In the genomic region with DNA sequence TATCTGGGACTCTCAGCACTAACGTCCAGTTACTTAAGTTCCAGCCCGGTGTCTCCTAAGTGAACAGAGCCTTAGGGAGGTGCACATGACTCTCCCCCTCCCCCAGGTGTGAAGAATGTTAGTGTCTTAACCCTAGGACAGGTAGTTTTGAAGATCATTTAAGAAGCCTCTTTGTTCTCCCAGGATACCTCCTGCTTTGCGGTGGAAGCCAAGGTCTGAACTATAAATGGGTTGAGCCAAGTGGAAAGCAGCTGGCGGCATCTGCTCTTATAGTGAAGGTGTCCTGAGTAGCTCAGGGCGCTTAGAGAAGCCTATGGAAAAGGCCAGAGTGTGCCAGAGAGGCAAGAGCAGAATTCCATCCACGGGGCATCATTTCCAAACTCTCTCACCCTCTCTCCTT, we compare ENCODE assay signal across 10 mouse cellular contexts. TPM values are rescaled to one million over a fixed set of nuclear protein-coding genes. Genes with fewer than 3 reads are reported as not detected.
DNase-seq lines count a peak whose midpoint lies in the region; ATAC-seq and TF ChIP-seq lines count a peak whose summit lies in the region.
"Had no signal": no experiment of that assay in that cellular context is flagged by ENCODE, and none has a peak within 500 bp of the region (broad histone marks: within the 10 kb centered on the region; RNA-seq: fewer than 3 reads in every experiment).

No protein-coding gene starts in this region.

- H3K4me1 ChIP-seq in hindbrain, embryonic 11.5 days (replicated peaks; ENCODE audit: control insufficient read depth, insufficient read depth, low read length) = peaks cover 17% of the 10 kb centered on the region
- 0 out of 2 replicates have a peak, but pooled peaks cover 23% of the 10 kb centered on the region for H3K4me1 ChIP-seq in hindbrain, embryonic 14.5 days (replicated peaks; ENCODE audit: control insufficient read depth, insufficient read depth, low read length)
- peaks cover 20 to 31% of the 10 kb centered on the region in 2 experiments for H3K4me1 ChIP-seq in ES-E14 (ENCODE audit: control insufficient read depth in 2 of 2, insufficient read depth in 2 of 2, low read length in 2 of 2, poor library complexity in 1 of 2)
- H3K4me1 ChIP-seq in embryonic facial prominence, embryonic 14.5 days (ENCODE audit: control insufficient read depth, insufficient read depth, low read length) = peaks cover 22% of the 10 kb centered on the region
- peaks cover 39% of the 10 kb centered on the region for H3K4me1 ChIP-seq in liver, embryonic 15.5 days (replicated peaks)

- in situ Hi-C loops in ES-E14 (cut with MboI; ENCODE audit: low sequenced_read_pairs in 2 of 2, unreplicated experiment in 2 of 2) = no loop called here

- H3K9me3 ChIP-seq in hindbrain, embryonic 11.5 days (ENCODE audit: control insufficient read depth, low read length) = no peaks in the 10 kb centered on the region
- H3K9me3 ChIP-seq in hindbrain, embryonic 14.5 days (ENCODE audit: control insufficient read depth, low read length) = no peaks in the 10 kb centered on the region
- H3K9me3 ChIP-seq in ES-E14 (ENCODE audit: control insufficient read depth, insufficient read depth, low read depth, low read length) = no peaks in the 10 kb centered on the region
- H3K9me3 ChIP-seq in embryonic facial prominence, embryonic 14.5 days (ENCODE audit: control insufficient read depth, low read length) = no peaks in the 10 kb centered on the region
- no peaks in the 10 kb centered on the region for H3K9me3 ChIP-seq in liver, embryonic 15.5 days (replicated peaks)

- no peak overlapping the region for H3K4me3 ChIP-seq in hindbrain, embryonic 11.5 days (ENCODE audit: low read depth, low read length)
- no peak overlapping the region for H3K4me3 ChIP-seq in hindbrain, embryonic 14.5 days (replicated peaks; ENCODE audit: low read length)
- H3K4me3 ChIP-seq in ES-E14 (ENCODE audit: insufficient read depth in 1 of 2, low read depth in 1 of 2, low read length in 2 of 2, poor library complexity in 1 of 2, severe bottlenecking in 1 of 2) = peak overlapping the region; percentile 36 to 43
- no peak overlapping the region for H3K4me3 ChIP-seq in embryonic facial prominence, embryonic 14.5 days (ENCODE audit: low read depth, low read length)
- 0 out of 2 replicates have a peak overlapping the region, but pooled peaks have one; percentile 6 for H3K4me3 ChIP-seq in liver, embryonic 15.5 days (replicated peaks)

- H3K27me3 ChIP-seq in hindbrain, embryonic 11.5 days (ENCODE audit: control insufficient read depth, insufficient read depth, low read length) = no peaks in the 10 kb centered on the region
- no peaks in the 10 kb centered on the region; the same call in 1 of the 2 replicates for H3K27me3 ChIP-seq in hindbrain, embryonic 14.5 days (ENCODE audit: control insufficient read depth, insufficient read depth, low read length)
- no peaks in the 10 kb centered on the region for H3K27me3 ChIP-seq in embryonic facial prominence, embryonic 14.5 days (replicated peaks; ENCODE audit: control insufficient read depth, insufficient read depth, low read length)
- peaks cover 40% of the 10 kb centered on the region for H3K27me3 ChIP-seq in liver, embryonic 15.5 days

- intact Hi-C loops in gastrocnemius, postnatal 14 days (cut with DNase I; ENCODE audit: low total_unique reads) = no loop called here

- H3K4me2 ChIP-seq in hindbrain, embryonic 11.5 days (replicated peaks; ENCODE audit: low read depth, low read length) = peak overlapping the region; percentile 9; the same call in 1 of the 2 replicates
- H3K4me2 ChIP-seq in hindbrain, embryonic 14.5 days (replicated peaks) = no peak overlapping the region
- H3K4me2 ChIP-seq in embryonic facial prominence, embryonic 14.5 days (ENCODE audit: low read depth, low read length) = peak overlapping the region; percentile 20; the same call in 1 of the 2 replicates
- peak overlapping the region; percentile 63 for H3K4me2 ChIP-seq in liver, embryonic 15.5 days

- peak; percentile 19; the same call in 1 of the 2 replicates for ATAC-seq in hindbrain, embryonic 11.5 days (ENCODE audit: low FRiP score)
- ATAC-seq in hindbrain, embryonic 14.5 days (ENCODE audit: low FRiP score) = no peak
- ATAC-seq in embryonic facial prominence, embryonic 14.5 days (ENCODE audit: low read depth) = no peak
- ATAC-seq in liver, embryonic 15.5 days (ENCODE audit: insufficient read depth) = no peak

- no peaks in the 10 kb centered on the region for H3K36me3 ChIP-seq in hindbrain, embryonic 11.5 days (ENCODE audit: control insufficient read depth, insufficient read depth, low read length)
- no peaks in the 10 kb centered on the region for H3K36me3 ChIP-seq in hindbrain, embryonic 14.5 days (replicated peaks; ENCODE audit: control insufficient read depth, insufficient read depth)
- no peaks in the 10 kb centered on the region for H3K36me3 ChIP-seq in ES-E14 (ENCODE audit: control insufficient read depth, insufficient read depth, low read length, poor library complexity, severe bottlenecking)
- no peaks in the 10 kb centered on the region for H3K36me3 ChIP-seq in embryonic facial prominence, embryonic 14.5 days (ENCODE audit: control insufficient read depth, insufficient read depth, low read length)
- no peaks in the 10 kb centered on the region for H3K36me3 ChIP-seq in liver, embryonic 15.5 days (replicated peaks)

- no peak overlapping the region for H3K9ac ChIP-seq in hindbrain, embryonic 11.5 days (ENCODE audit: low read depth, low read length)
- H3K9ac ChIP-seq in hindbrain, embryonic 14.5 days = no peak overlapping the region
- H3K9ac ChIP-seq in ES-E14 (ENCODE audit: insufficient read depth, low read depth, low read length, poor library complexity, severe bottlenecking) = peak overlapping the region; percentile 59; the same call in 1 of the 2 replicates
- H3K9ac ChIP-seq in embryonic facial prominence, embryonic 14.5 days (ENCODE audit: low read depth, low read length) = no peak overlapping the region
- H3K9ac ChIP-seq in liver, embryonic 15.5 days = peak overlapping the region; percentile 18; the same call in 1 of the 2 replicates

- H3K27ac ChIP-seq in hindbrain, embryonic 11.5 days (ENCODE audit: low read depth, low read length) = no peak overlapping the region
- H3K27ac ChIP-seq in hindbrain, embryonic 14.5 days = no peak overlapping the region
- H3K27ac ChIP-seq in ES-E14 (ENCODE audit: insufficient read depth, low read depth, low read length, poor library complexity, severe bottlenecking) = peak overlapping the region; percentile 94
- no peak overlapping the region for H3K27ac ChIP-seq in embryonic facial prominence, embryonic 14.5 days (replicated peaks; ENCODE audit: low read depth, low read length)
- no peak overlapping the region for H3K27ac ChIP-seq in liver, embryonic 15.5 days (replicated peaks)

- peak; percentile 51 for DNase-seq in hindbrain, embryonic 11.5 days (ENCODE audit: low spot score)
- no peak for DNase-seq in hindbrain, embryonic 14.5 days (ENCODE audit: low spot score)
- DNase-seq in ES-E14 (ENCODE audit: low read depth, low spot score) = no peak
- peak; percentile 43 for DNase-seq in embryonic facial prominence, embryonic 14.5 days (ENCODE audit: low spot score)
- no peak for DNase-seq in frontal cortex, adult 2 months (ENCODE audit: extremely low spot score in 1 of 2, low spot score in 1 of 2)
- DNase-seq in gastrocnemius, postnatal 14 days = no peak
- DNase-seq in urinary bladder, postnatal 14 days (ENCODE audit: low spot score) = no peak
- DNase-seq: cerebellum, adult 2 months had no signal

- 3% methylated on average over 6 of the region's 6 CpGs for WGBS in hindbrain, embryonic 11.5 days
- 12% methylated on average over 6 of the region's 6 CpGs for WGBS in hindbrain, embryonic 14.5 days
- WGBS in embryonic facial prominence, embryonic 14.5 days = 16% methylated on average over 6 of the region's 6 CpGs
- 14% methylated on average over 6 of the region's 6 CpGs for WGBS in liver, embryonic 15.5 days (ENCODE audit: insufficient replicate concordance)

TF ChIP-seq in ES-E14, 5 proteins besides CTCF, POLR2A, EP300 and RAD21:
- TF ChIP-seq CHD2 (IDR thresholded peaks at IDR 0.05; ENCODE audit: low read depth, low read length) (0 out of 2 replicates have a peak, but pooled peaks have one; percentile 12), HCFC1 (IDR thresholded peaks at IDR 0.05; ENCODE audit: borderline replicate concordance, insufficient read depth, low read length) (no peak)

RNA-seq across cellular contexts. Expression of gene F2rl1, which starts 10.0 kb away (rescaled TPM):
- 0.13 and 0.17 TPM in 2 replicates for polyA plus RNA-seq in hindbrain, embryonic 11.5 days (2014; fragmentation: Nextera tagmentation; extraction: Ambion mirVana)
- polyA plus RNA-seq in hindbrain, embryonic 14.5 days (2014; fragmentation: Nextera tagmentation; extraction: Ambion mirVana) = not detected in 2 replicates
- total RNA-seq in ES-E14 (2012; rRNA removed) = 51.7 and 107 TPM in 2 replicates
- 4.4 and 5.5 TPM in 2 replicates for polyA plus RNA-seq in embryonic facial prominence, embryonic 14.5 days (2014; fragmentation: Nextera tagmentation; extraction: Ambion mirVana)
- 0.47 and 0.71 TPM in 2 replicates for polyA plus RNA-seq in liver, embryonic 15.5 days (2015; fragmentation: Nextera tagmentation; extraction: Ambion mirVana)
- polyA plus RNA-seq in frontal cortex, adult 2 months (2012; rRNA removed) = 0.38 and 0.46 TPM in 2 replicates
- under 1 TPM; 0.44 to 0.57 TPM for total RNA-seq in gastrocnemius, postnatal 14 days (2021)

RNA-seq across cellular contexts. Expression of gene S100z, which starts 56.5 kb away (rescaled TPM):
- polyA plus RNA-seq in hindbrain, embryonic 11.5 days (2014; fragmentation: Nextera tagmentation; extraction: Ambion mirVana) = not detected in 2 replicates
- polyA plus RNA-seq in hindbrain, embryonic 14.5 days (2014; fragmentation: Nextera tagmentation; extraction: Ambion mirVana) = not detected in 2 replicates
- not detected in 2 replicates for total RNA-seq in ES-E14 (2012; rRNA removed)
- polyA plus RNA-seq in embryonic facial prominence, embryonic 14.5 days (2014; fragmentation: Nextera tagmentation; extraction: Ambion mirVana) = 1.5 and 2.9 TPM in 2 replicates
- not detected in 2 replicates for polyA plus RNA-seq in liver, embryonic 15.5 days (2015; fragmentation: Nextera tagmentation; extraction: Ambion mirVana)
- polyA plus RNA-seq in frontal cortex, adult 2 months (2012; rRNA removed) = not detected in 2 replicates
- 1 to 10 TPM in 1 of 2 experiments, not detected in 1; 1.5 TPM for total RNA-seq in gastrocnemius, postnatal 14 days (2021)
- total RNA-seq: layer of hippocampus, postnatal 10 days had no signal
- polyA plus RNA-seq: cerebellum, adult 2 months had no signal

Comparison
In these comparisons a context has a peak if more than half of its experiments do, and no peak if none do; other contexts are left out.
1. DNase-seq: peak in hindbrain, embryonic 11.5 days (single experiment) and embryonic facial prominence, embryonic 14.5 days (single experiment); none in hindbrain, embryonic 14.5 days (single experiment), ES-E14 (single experiment), frontal cortex, adult 2 months (0 of 2), gastrocnemius, postnatal 14 days (single experiment) and urinary bladder, postnatal 14 days (single experiment).
2. H3K4me3 ChIP-seq: peak in ES-E14 (2 of 2) and liver, embryonic 15.5 days (single experiment); none in hindbrain, embryonic 11.5 days (single experiment), hindbrain, embryonic 14.5 days (single experiment) and embryonic facial prominence, embryonic 14.5 days (single experiment).
3. H3K9ac ChIP-seq: peak in ES-E14 (single experiment) and liver, embryonic 15.5 days (single experiment); none in hindbrain, embryonic 11.5 days (single experiment), hindbrain, embryonic 14.5 days (single experiment) and embryonic facial prominence, embryonic 14.5 days (single experiment).